Mouse (Mus musculus) megakaryocyte, embryonic 14.5 days (primary cell): ENCODE measurements around the gene Dnttip1. TPM values are rescaled to one million over a fixed set of nuclear protein-coding genes. Genes with fewer than 3 reads are reported as not detected.
A peak's percentile ranks its signal among the peaks of the same experiment; 100 is the strongest.

Experiments used
- H3K27me3 ChIP-seq: replicated peaks from 2 replicates; pipeline ENCODE3; 2012; ENCODE audit warnings: inconsistent platforms
- H3K36me3 ChIP-seq: replicated peaks from 2 replicates; pipeline ENCODE3; 2012; ENCODE audit warnings: low read length, inconsistent platforms, mixed read lengths
- H3K4me1 ChIP-seq: 2 replicates; pipeline ENCODE4 v1.6.1; 2012; ENCODE audit warnings: inconsistent platforms
- H3K4me3 ChIP-seq: replicated peaks from 2 replicates; pipeline ENCODE3; 2012; ENCODE audit warnings: moderate library complexity, mild to moderate bottlenecking, inconsistent platforms
- H3K9me3 ChIP-seq: 2 replicates; pipeline ENCODE4 v1.6.1; 2012; ENCODE audit warnings: inconsistent platforms
- FLI1 ChIP-seq: IDR thresholded peaks from 2 replicates; pipeline ENCODE4 v1.6.1; 2012; ENCODE audit warnings: low read length, inconsistent platforms, mixed read lengths
- GATA1 ChIP-seq: IDR thresholded peaks from 3 replicates; pipeline ENCODE4 v1.6.1; 2012; ENCODE audit warnings: mixed read lengths, low read length, inconsistent platforms, borderline replicate concordance
- polyA plus RNA-seq: library from polyadenylated mRNA; stranded (reverse); fragments of >175 nt; gene quantifications from 2 replicates; pipeline ENCODE4 v1.2.3, GENCODE M21; 2012; ENCODE audit warnings: low replicate concordance; ENCODE audit not compliant: insufficient read depth

Gene Dnttip1
- polyA plus RNA-seq, 1 experiment = 41.6 TPM

DNA sequence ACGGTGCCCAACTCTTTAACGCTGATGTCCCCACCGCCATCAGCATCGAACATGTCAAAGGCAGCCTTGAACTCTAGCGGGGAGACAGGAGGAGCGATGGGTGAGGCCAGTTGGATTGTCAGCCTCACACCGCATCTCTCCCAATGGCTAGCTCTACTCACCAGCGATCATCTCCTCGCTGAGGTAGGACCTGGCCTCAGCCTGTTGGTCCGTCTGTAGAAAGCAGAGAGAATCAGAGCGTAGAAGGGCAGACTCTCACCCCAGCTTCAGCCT is 32.2 kb downstream of the Dnttip1 start:
- H3K9me3 ChIP-seq = peaks cover 5% of the 10 kb centered on the region
- H3K4me3 ChIP-seq = peak overlapping the region; percentile 28
- H3K4me1 ChIP-seq = peaks cover 18% of the 10 kb centered on the region
- H3K36me3 ChIP-seq = peaks cover 13% of the 10 kb centered on the region
- TF ChIP-seq GATA1 (no peak), FLI1 (no peak)
- peaks cover 57% of the 10 kb centered on the region for H3K27me3 ChIP-seq

DNA sequence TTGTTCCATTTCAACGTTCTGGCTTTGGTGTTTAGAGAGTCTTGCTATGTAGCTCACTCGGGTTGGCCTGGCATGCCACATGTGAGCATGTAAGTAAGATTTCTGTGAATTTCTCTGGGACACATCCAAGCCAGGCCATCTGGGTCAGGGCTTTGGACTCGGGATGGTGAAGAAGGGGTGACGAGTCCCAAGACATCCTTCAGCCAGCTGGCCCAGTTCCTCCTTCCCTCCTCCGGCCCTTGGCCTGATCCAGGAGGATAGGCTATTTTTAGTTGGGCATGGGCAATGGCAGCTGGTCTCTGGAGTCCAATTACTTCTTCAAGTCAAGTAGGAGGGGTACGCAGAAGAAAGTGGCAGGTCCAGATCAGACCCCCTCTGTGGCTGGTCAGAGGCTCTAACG is 33.0 kb downstream of the Dnttip1 start:
- TF ChIP-seq GATA1 (no peak), FLI1 (no peak)
- Histone ChIP-seq H3K9me3 (peaks cover 5% of the 10 kb centered on the region), H3K4me1 (peaks cover 21% of the 10 kb centered on the region), H3K36me3 (peaks cover 4% of the 10 kb centered on the region), H3K4me3 (no peak overlapping the region), H3K27me3 (peaks cover 59% of the 10 kb centered on the region)

DNA sequence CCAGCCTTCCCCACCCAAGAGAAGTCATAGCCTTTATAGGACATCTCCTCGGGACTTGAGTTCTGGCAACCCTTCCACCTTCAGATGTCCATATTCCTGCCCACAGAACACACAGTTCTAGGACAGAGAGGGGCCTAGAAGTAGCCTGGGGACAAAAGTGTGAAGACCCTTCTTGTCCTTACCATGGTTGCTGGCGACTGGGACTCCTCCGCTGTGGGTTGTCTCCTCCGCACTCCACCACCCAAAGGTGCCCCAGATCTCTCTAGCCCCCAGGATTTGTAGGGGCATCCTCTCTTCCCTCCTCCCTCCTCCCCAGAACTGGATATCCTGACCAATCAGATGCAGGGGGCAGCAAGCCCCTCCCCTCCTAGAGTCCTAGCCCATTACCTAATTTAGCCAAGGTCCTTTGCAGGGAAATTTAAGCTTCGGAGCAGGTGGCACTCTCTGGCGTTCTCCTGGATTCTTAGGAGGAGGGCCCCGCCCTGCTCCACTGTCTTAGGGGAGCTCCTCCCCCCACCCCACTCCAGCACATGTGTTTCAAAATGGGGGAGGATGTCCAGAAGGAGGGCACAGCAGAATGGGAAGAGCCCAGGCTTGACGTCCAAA is 33.8 kb downstream of the Dnttip1 start, which contains the start of gene Tnnc2:
Gene Tnnc2 (minus strand): TSS at position 487 of the 606 bp plus-strand sequence.
- TF ChIP-seq FLI1 (no peak), GATA1 (no peak)
- peaks cover 23% of the 10 kb centered on the region for H3K4me1 ChIP-seq
- peaks cover 59% of the 10 kb centered on the region for H3K27me3 ChIP-seq
- no peaks in the 10 kb centered on the region for H3K36me3 ChIP-seq
- H3K4me3 ChIP-seq = no peak within 1 kb of the TSS
- H3K9me3 ChIP-seq = peaks cover 5% of the 10 kb centered on the region

DNA sequence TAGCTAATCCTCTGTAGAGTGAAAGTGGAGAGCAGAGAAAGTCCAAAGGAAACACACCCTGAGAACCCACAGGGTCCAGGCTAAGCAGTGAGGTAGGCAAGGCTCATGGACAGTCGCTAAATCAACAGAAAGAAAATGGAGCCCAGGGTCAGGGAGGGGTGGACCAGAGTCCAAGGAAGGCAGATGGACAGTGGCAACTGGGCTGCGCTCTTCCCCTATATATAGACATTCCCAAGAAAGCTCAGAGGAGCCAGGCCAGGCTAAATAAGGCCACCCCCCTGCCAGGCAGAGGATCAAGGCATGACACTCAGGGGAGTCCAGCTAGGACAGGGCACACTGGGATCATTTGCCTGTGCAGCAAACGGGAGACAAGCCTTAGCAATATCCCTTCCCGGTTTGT is 36.1 kb downstream of the Dnttip1 start:
- no peak for TF ChIP-seq GATA1
- TF ChIP-seq FLI1 = no peak
- Histone ChIP-seq H3K36me3 (no peaks in the 10 kb centered on the region), H3K27me3 (peaks cover 49% of the 10 kb centered on the region), H3K9me3 (peaks cover 5% of the 10 kb centered on the region), H3K4me3 (no peak overlapping the region), H3K4me1 (peaks cover 41% of the 10 kb centered on the region)

DNA sequence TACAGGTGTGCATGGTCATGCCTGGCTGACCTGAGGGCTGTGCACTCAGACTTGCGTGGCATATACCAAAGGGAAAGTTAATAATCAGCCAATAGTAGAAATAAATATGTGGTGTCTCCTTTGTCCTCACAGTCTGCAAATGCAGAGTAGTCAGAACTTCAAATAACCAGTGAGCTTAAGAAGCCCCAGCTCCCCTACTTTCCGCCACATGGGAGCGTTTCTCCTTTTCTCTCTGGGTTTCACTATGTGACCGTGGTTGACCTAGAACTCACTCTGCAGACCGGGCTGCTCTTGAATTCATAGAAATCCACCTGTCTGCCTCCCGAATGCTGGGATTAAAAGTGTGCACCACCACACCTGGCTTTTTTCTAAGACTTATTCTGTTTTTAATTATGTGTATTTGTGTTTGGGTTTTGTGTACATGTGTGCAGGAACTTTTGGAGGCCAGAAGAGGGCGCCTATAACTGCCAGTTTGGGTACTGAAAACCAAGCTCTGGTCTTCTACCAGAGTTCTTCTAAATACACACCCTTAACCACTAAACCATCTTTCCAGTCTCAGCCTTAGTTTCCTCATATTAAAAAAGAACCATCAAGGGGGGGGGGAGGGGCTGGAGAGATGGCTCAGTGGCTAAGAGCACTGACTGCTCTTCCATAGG is 38.3 kb downstream of the Dnttip1 start:
- H3K27me3 ChIP-seq = peaks cover 27% of the 10 kb centered on the region
- H3K4me1 ChIP-seq = peaks cover 48% of the 10 kb centered on the region

DNA sequence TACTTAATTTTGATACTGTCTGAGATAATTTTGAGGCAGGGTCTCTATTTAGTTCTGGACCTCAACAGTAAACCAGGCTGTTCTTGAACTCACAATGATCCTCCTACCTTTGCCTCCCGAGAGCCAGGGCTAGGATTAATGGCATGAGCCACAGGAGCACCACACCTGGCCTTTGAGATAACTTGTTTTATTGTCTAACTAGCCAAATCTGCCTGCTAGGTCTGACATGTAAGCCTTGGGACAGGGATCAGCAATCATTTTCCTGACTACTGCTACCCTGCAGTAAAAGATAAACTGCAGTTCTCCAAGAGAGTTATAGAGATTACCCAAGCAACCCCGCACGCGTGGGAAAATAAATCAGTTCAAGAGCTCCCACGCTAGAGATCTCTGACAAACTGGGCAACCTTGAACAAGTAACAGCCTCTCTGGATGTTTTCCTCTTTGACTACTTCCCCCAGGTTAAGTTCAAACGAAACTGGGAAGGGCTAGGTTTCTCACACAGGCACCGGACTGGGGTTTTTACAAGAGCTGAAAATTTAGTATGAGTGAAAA is 39.2 kb downstream of the Dnttip1 start:
- Histone ChIP-seq H3K9me3 (no peaks in the 10 kb centered on the region), H3K4me1 (peaks cover 49% of the 10 kb centered on the region), H3K4me3 (peak overlapping the region; percentile 93), H3K27me3 (peaks cover 18% of the 10 kb centered on the region), H3K36me3 (peaks cover 16% of the 10 kb centered on the region)
- TF ChIP-seq FLI1 (no peak), GATA1 (no peak)

More for the DNA sequence above, 38.3 kb downstream of the Dnttip1 start:
- H3K4me3 ChIP-seq = no peak overlapping the region
- H3K9me3 ChIP-seq = no peaks in the 10 kb centered on the region
- peaks cover 10% of the 10 kb centered on the region for H3K36me3 ChIP-seq
- TF ChIP-seq GATA1 (no peak), FLI1 (no peak)

DNA sequence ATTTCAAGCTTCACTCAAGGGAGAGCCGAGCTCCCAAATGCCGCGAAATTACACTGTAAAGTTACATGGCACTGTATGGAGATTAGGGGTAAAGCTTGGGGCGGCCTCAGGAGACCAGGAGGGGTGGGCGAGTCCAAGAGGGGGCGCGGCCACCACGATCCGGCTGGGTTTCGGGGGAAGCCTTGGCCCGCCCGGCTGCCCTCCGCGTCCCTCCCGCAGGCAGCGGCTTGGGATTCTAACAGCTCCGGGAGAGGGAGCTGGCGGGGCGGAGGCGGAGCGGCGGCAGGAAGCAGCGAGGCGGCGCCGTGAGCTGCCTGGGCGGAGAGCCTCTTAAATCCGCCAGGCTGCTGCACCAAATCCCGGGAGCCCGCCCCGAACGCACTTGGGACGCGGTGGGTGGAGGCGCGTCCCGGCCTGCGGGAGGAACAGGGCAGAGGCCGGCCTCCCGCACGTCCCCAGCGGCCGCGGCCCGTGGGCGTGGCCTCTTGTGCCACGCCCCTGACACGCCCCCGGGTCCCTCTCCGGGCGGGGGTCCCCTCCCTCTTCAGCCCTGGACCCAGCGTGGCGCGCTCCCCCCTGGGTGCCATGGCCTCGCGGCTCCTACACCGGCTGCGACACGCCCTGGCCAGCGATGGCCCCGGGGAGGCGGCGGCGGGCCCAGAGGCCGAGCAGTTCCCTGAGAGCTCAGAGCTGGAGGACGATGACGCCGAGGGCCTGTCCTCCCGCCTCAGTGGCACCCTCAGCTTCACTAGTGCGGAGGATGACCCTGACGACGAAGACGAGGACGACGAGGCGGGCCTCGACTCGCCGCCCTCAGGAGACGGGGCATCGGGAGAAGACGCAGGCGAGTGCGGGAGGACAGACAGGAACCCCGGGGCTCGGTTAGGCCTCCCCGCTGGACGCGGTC is 40.0 kb downstream of the Dnttip1 start, which contains the start of gene Snx21:
Gene Snx21 (plus strand): TSS at position 343 of the 907 bp plus-strand sequence.
- Histone ChIP-seq H3K27me3 (peaks cover 13% of the 10 kb centered on the region), H3K4me3 (peak within 1 kb of the TSS; percentile 93), H3K4me1 (peaks cover 49% of the 10 kb centered on the region), H3K36me3 (peaks cover 24% of the 10 kb centered on the region), H3K9me3 (no peaks in the 10 kb centered on the region)
- TF ChIP-seq FLI1 (no peak), GATA1 (no peak)

DNA sequence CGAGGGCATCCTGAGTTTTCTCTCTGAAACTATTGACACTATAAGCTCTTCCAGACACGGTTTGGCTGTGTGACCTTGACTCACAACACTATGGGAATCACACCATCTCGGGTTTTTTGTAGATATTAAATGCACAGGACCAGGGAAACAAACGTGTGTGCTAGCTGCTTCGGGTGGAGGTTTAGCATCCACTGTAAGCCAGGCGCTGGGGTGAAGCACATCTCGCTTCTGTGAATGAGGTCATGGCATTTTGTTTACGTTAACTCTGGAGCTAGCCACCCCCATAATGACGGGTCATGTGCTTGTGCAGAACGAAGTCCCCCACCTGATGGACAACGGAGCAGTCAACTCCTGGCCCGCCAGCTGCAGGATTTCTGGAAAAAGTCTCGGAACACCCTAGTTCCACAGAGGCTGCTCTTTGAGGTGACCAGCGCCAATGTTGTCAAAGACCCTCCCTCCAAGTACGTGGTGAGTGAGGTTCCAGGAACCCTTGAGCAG is 40.7 kb downstream of the Dnttip1 start:
- H3K27me3 ChIP-seq = peaks cover 12% of the 10 kb centered on the region
- peaks cover 49% of the 10 kb centered on the region for H3K4me1 ChIP-seq
- H3K4me3 ChIP-seq = peak overlapping the region; percentile 93
- TF ChIP-seq FLI1 = no peak
- TF ChIP-seq GATA1 = no peak
- no peaks in the 10 kb centered on the region for H3K9me3 ChIP-seq
- H3K36me3 ChIP-seq = peaks cover 31% of the 10 kb centered on the region

DNA sequence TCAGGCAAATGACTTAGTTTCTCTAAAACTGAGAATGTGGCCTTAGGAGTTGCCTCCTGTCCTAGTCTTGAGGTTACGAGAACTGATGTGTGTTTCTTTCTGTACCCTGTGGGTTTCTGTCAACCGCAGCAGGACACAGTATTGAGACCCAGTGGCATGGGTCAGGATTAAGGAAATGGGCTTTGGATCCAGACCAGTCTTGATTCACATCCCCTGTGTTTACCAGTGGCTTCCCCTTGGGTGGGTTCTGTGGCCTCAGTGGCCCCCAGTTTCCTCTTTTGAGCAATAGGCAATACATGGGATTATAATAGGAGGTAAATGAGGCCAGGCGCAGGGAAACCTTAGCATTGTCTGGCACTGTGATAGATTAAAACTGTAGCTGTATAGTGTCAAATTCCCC is 41.2 kb downstream of the Dnttip1 start:
- peaks cover 37% of the 10 kb centered on the region for H3K36me3 ChIP-seq
- no peak overlapping the region for H3K4me3 ChIP-seq
- H3K27me3 ChIP-seq = peaks cover 8% of the 10 kb centered on the region
- peaks cover 46% of the 10 kb centered on the region for H3K4me1 ChIP-seq
- no peaks in the 10 kb centered on the region for H3K9me3 ChIP-seq
- TF ChIP-seq GATA1 = no peak
